ENCODE assay signal across 8 mouse cellular contexts in genomic region chr12:40222251-40223081, GRCm38 (mm10). TPM values are rescaled to one million over a fixed set of nuclear protein-coding genes. Genes with fewer than 3 reads are reported as not detected.
DNase-seq lines count a peak whose midpoint lies in the region; ATAC-seq and TF ChIP-seq lines count a peak whose summit lies in the region.

No protein-coding gene starts in this region.

- no peaks in the 10 kb centered on the region for H3K27me3 ChIP-seq in forebrain, embryonic 13.5 days
- no peaks in the 10 kb centered on the region for H3K27me3 ChIP-seq in liver, embryonic 15.5 days
- H3K27me3 ChIP-seq in neural tube, embryonic 11.5 days (ENCODE audit: control insufficient read depth, insufficient read depth, low read length), result no peaks in the 10 kb centered on the region
- no peaks in the 10 kb centered on the region for H3K27me3 ChIP-seq in stomach, postnatal 0 days (ENCODE audit: control insufficient read depth, insufficient read depth, low read length)

- intact Hi-C loops in heart, postnatal 10 days (cut with DNase I), result loop anchor here (2.0 kb wide), 1 partner anchor 26 kb away; the partner anchor contains the start of gene Ifrd1

- peak; percentile 21; the same call in 1 of the 2 replicates for TF ChIP-seq CTCF in stomach, postnatal 0 days (IDR thresholded peaks at IDR 0.05; ENCODE audit: low read depth)

- ATAC-seq in cerebellum, adult (ENCODE audit: insufficient number of reproducible peaks, low FRiP score, low TSS enrichment), result peak; percentile 88
- ATAC-seq in forebrain, embryonic 13.5 days, result peak; percentile 95
- peak; percentile 88 for ATAC-seq in liver, embryonic 15.5 days (ENCODE audit: insufficient read depth)
- ATAC-seq in neural tube, embryonic 11.5 days (ENCODE audit: insufficient read depth, low FRiP score, low TSS enrichment), result peak; percentile 94
- ATAC-seq in stomach, postnatal 0 days (ENCODE audit: low FRiP score, low TSS enrichment), result peak; percentile 93

- peaks cover 26% of the 10 kb centered on the region for H3K4me1 ChIP-seq in forebrain, embryonic 13.5 days
- peaks cover 37% of the 10 kb centered on the region for H3K4me1 ChIP-seq in liver, embryonic 15.5 days (replicated peaks)
- peaks cover 14% of the 10 kb centered on the region for H3K4me1 ChIP-seq in neural tube, embryonic 11.5 days (ENCODE audit: control insufficient read depth, insufficient read depth, low read length)
- H3K4me1 ChIP-seq in stomach, postnatal 0 days (replicated peaks; ENCODE audit: control insufficient read depth, insufficient read depth), result 0 out of 2 replicates have a peak, but pooled peaks cover 3% of the 10 kb centered on the region

- peak overlapping the region; percentile 64 for H3K4me2 ChIP-seq in forebrain, embryonic 13.5 days
- H3K4me2 ChIP-seq in liver, embryonic 15.5 days, result peak overlapping the region; percentile 95
- H3K4me2 ChIP-seq in neural tube, embryonic 11.5 days (ENCODE audit: low read depth), result peak overlapping the region; percentile 58
- peak overlapping the region; percentile 78 for H3K4me2 ChIP-seq in stomach, postnatal 0 days (replicated peaks; ENCODE audit: low read depth)

- peak overlapping the region; percentile 92 for H3K9ac ChIP-seq in forebrain, embryonic 13.5 days
- peak overlapping the region; percentile 87 for H3K9ac ChIP-seq in liver, embryonic 15.5 days
- peak overlapping the region; percentile 89 for H3K9ac ChIP-seq in neural tube, embryonic 11.5 days (ENCODE audit: low read length)
- peak overlapping the region; percentile 90 for H3K9ac ChIP-seq in stomach, postnatal 0 days (ENCODE audit: low read length)

- peak; percentile 95 for DNase-seq in ES-CJ7 (ENCODE audit: low read depth, low spot score)
- peak; percentile 96 to 98 for DNase-seq in heart, postnatal 10 days
- peak; percentile 94 to 98 for DNase-seq in kidney, postnatal 4 days
- peak; percentile 95 for DNase-seq in neural tube, embryonic 11.5 days (ENCODE audit: low spot score)
- DNase-seq in stomach, postnatal 0 days (ENCODE audit: low spot score), result peak; percentile 94

- no peak for TF ChIP-seq EP300 in stomach, postnatal 0 days (optimal IDR thresholded peaks at IDR 0.05)

- peaks cover 4% of the 10 kb centered on the region; the same call in 1 of the 2 replicates for H3K36me3 ChIP-seq in forebrain, embryonic 13.5 days (ENCODE audit: poor library complexity, severe bottlenecking)
- peaks cover 5% of the 10 kb centered on the region; the same call in 1 of the 2 replicates for H3K36me3 ChIP-seq in liver, embryonic 15.5 days (replicated peaks)
- H3K36me3 ChIP-seq in neural tube, embryonic 11.5 days (ENCODE audit: control insufficient read depth, insufficient read depth, low read length), result no peaks in the 10 kb centered on the region
- no peaks in the 10 kb centered on the region for H3K36me3 ChIP-seq in stomach, postnatal 0 days (ENCODE audit: control insufficient read depth, insufficient read depth, low read length)

- peak overlapping the region; percentile 92 for H3K27ac ChIP-seq in forebrain, embryonic 13.5 days
- peak overlapping the region; percentile 91 for H3K27ac ChIP-seq in liver, embryonic 15.5 days (replicated peaks)
- peak overlapping the region; percentile 87 for H3K27ac ChIP-seq in neural tube, embryonic 11.5 days (ENCODE audit: low read depth, low read length)
- peak overlapping the region; percentile 99 for H3K27ac ChIP-seq in stomach, postnatal 0 days (replicated peaks)

- WGBS in forebrain, embryonic 13.5 days, result under 1% methylated on average over 80 of the region's 81 CpGs
- under 1% methylated on average over 81 of the region's 81 CpGs for WGBS in liver, embryonic 15.5 days (ENCODE audit: insufficient replicate concordance)
- under 1% methylated on average over 78 of the region's 81 CpGs for WGBS in neural tube, embryonic 11.5 days
- WGBS in stomach, postnatal 0 days, result under 1% methylated on average over 80 of the region's 81 CpGs

- H3K9me3 ChIP-seq in forebrain, embryonic 13.5 days (replicated peaks), result no peaks in the 10 kb centered on the region
- no peaks in the 10 kb centered on the region for H3K9me3 ChIP-seq in liver, embryonic 15.5 days (replicated peaks)
- H3K9me3 ChIP-seq in neural tube, embryonic 11.5 days (ENCODE audit: control insufficient read depth, low read length), result no peaks in the 10 kb centered on the region
- no peaks in the 10 kb centered on the region for H3K9me3 ChIP-seq in stomach, postnatal 0 days (ENCODE audit: control insufficient read depth, low read length)

- H3K4me3 ChIP-seq in forebrain, embryonic 13.5 days, result peak overlapping the region; percentile 96
- H3K4me3 ChIP-seq in liver, embryonic 15.5 days (replicated peaks), result peak overlapping the region; percentile 97
- H3K4me3 ChIP-seq in neural tube, embryonic 11.5 days (ENCODE audit: low read depth, low read length), result peak overlapping the region; percentile 94
- peak overlapping the region; percentile 99 for H3K4me3 ChIP-seq in stomach, postnatal 0 days (ENCODE audit: low read depth, low read length)

RNA-seq across cellular contexts. Expression of gene Lsmem1, which starts 23.2 kb away (rescaled TPM):
- polyA plus RNA-seq in forebrain, embryonic 13.5 days (2015; fragmentation: Nextera tagmentation; extraction: Ambion mirVana), result not detected in 2 replicates
- 10 to 100 TPM; 23.1 to 35.6 TPM for total RNA-seq in heart, postnatal 10 days (2021)
- 0.09 TPM in 1 of 2 replicates, not detected in the other for polyA plus RNA-seq in liver, embryonic 15.5 days (2015; fragmentation: Nextera tagmentation; extraction: Ambion mirVana)
- polyA plus RNA-seq in neural tube, embryonic 11.5 days (2014; fragmentation: Nextera tagmentation; extraction: Ambion mirVana), result 0.32 and 0.39 TPM in 2 replicates
- polyA plus RNA-seq in stomach, postnatal 0 days (2015; fragmentation: Nextera tagmentation; extraction: Ambion mirVana), result 0.11 TPM in 1 of 2 replicates, not detected in the other

RNA-seq across cellular contexts. Expression of gene Ifrd1, which starts 25.8 kb away (rescaled TPM):
- 183 and 186 TPM in 2 replicates for polyA plus RNA-seq in forebrain, embryonic 13.5 days (2015; fragmentation: Nextera tagmentation; extraction: Ambion mirVana)
- 100 to 1,000 TPM; 110 to 126 TPM for total RNA-seq in heart, postnatal 10 days (2021)
- polyA plus RNA-seq in liver, embryonic 15.5 days (2015; fragmentation: Nextera tagmentation; extraction: Ambion mirVana), result 38.4 and 43.8 TPM in 2 replicates
- 171 and 188 TPM in 2 replicates for polyA plus RNA-seq in neural tube, embryonic 11.5 days (2014; fragmentation: Nextera tagmentation; extraction: Ambion mirVana)
- 122 TPM in 2 replicates for polyA plus RNA-seq in stomach, postnatal 0 days (2015; fragmentation: Nextera tagmentation; extraction: Ambion mirVana)

Comparison
In these comparisons a context has a peak if more than half of its experiments do, and no peak if none do; other contexts are left out.
1. Peak in every context shown above with its lines: DNase-seq, ATAC-seq, H3K4me3 ChIP-seq and H3K27ac ChIP-seq.